Mouse (Mus musculus) embryonic facial prominence, embryonic 12.5 days (tissue): Measurements from ENCODE around the gene Sbno2. TPM values are rescaled to one million over a fixed set of nuclear protein-coding genes. Genes with fewer than 3 reads are reported as not detected.

ENCODE experiments used
- ATAC-seq: fragments of 200-750 bp; cut with Nextera tagmentation; 2 replicates; pipeline ENCODE4 v1.8.0; 2017; ENCODE audit not compliant: insufficient number of reproducible peaks, insufficient read depth, low FRiP score, low TSS enrichment
- H3K27ac ChIP-seq: fragments of 300-500 bp; sonication (generic); 2 replicates; pipeline ENCODE4 v1.5.1; 2016; ENCODE audit warnings: mild to moderate bottlenecking
- H3K27me3 ChIP-seq: fragments of 300-500 bp; sonication (generic); 2 replicates; pipeline ENCODE4 v1.6.1; 2016; ENCODE audit warnings: mild to moderate bottlenecking, moderate library complexity
- H3K36me3 ChIP-seq: fragments of 300-500 bp; sonication (generic); 2 replicates; pipeline ENCODE4 v1.6.1; 2016; ENCODE audit warnings: mild to moderate bottlenecking
- H3K4me1 ChIP-seq: fragments of 300-500 bp; sonication (generic); 2 replicates; pipeline ENCODE4 v1.6.1; 2016
- H3K4me2 ChIP-seq: fragments of 300-500 bp; sonication (generic); replicated peaks from 2 replicates; pipeline ENCODE4 v1.6.1; 2016; ENCODE audit warnings: mild to moderate bottlenecking, moderate library complexity
- H3K4me3 ChIP-seq: fragments of 300-500 bp; sonication (generic); 2 replicates; pipeline ENCODE4 v1.5.1; 2016; ENCODE audit warnings: mild to moderate bottlenecking
- H3K9ac ChIP-seq: fragments of 300-500 bp; sonication (generic); 2 replicates; pipeline ENCODE4 v1.6.1; 2016; ENCODE audit warnings: mild to moderate bottlenecking, moderate library complexity
- H3K9me3 ChIP-seq: fragments of 300-500 bp; sonication (generic); 2 replicates; pipeline ENCODE4 v1.6.1; 2016; ENCODE audit warnings: mild to moderate bottlenecking, moderate library complexity
- WGBS: fragments of 180-500 bp; shearing (Covaris S2); methylation state at CpG from one replicate; pipeline ENCODE4 v1.1.7; 2016; 5-methylcytosine and 5-hydroxymethylcytosine counted together
- polyA plus RNA-seq: library from polyadenylated mRNA; unstranded; fragments of >200 nt; fragmentation: Nextera tagmentation; extraction: Ambion mirVana; gene quantifications from 2 replicates; pipeline ENCODE4 v1.2.1, GENCODE M21; 2016

Gene Sbno2
- polyA plus RNA-seq, 1 experiment from 2014 or later, result 15.2 TPM

DNA sequence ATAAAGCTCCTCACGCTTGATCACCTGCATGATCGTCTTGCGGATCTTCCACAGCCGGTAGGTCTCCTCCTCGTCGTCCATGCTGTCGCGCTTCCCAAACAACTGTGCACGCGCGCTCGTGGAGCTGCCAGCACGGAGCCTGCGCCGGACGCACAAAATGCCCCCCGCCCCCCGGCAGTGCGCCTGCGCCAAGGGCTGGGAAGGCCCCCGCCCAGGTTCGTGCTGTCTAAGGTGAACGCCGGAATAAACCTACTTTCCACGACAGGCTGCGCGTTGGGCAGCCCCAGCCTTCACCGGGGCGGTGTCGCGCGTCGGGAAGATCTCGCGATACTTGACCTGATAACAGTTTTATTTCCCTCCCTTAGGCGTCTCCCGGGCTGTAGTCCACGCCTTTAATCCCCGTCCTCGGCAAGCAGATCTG lies 65.8 kb downstream of the Sbno2 start, which contains the start of gene Polr2e:
Polr2e (minus strand) TSS at position 237 of the 421 bp plus-strand sequence.
- Histone ChIP-seq H3K4me3 (peak within 1 kb of the TSS; percentile 91), H3K4me1 (peaks cover 10% of the 10 kb centered on the region), H3K4me2 (peak within 1 kb of the TSS; percentile 82), H3K27ac (peak within 1 kb of the TSS; percentile 46; the same call in 1 of the 2 replicates), H3K9ac (peak within 1 kb of the TSS; percentile 86), H3K36me3 (peaks cover 38% of the 10 kb centered on the region), H3K27me3 (no peaks in the 10 kb centered on the region), H3K9me3 (no peaks in the 10 kb centered on the region)
- under 1% methylated on average over 40 of the region's 40 CpGs for WGBS
- peak; percentile 93 for ATAC-seq

DNA sequence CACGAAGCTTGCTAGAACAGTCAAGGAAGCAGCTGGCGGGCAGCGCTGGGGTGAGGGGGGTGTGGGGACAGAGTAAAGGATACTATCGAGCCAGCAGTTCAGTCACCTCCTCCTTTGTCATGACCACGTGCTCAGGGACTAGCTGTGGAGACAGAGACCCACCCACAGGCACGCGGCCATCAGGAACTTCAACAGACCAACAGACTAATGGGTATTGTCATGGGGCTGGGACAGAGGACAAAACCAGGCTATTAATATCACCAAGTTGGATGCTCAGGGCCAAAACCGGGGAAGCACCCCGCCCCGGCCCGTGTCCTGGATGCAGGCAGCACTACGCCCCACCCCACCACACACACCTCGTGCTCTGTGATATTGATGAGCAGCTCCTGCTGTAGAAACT lies 68.5 kb downstream of the Sbno2 start:
- peaks cover 42% of the 10 kb centered on the region for H3K36me3 ChIP-seq
- peaks cover 10% of the 10 kb centered on the region for H3K4me1 ChIP-seq
- ATAC-seq, result no peak
- no peaks in the 10 kb centered on the region for H3K9me3 ChIP-seq
- H3K27ac ChIP-seq, result no peak overlapping the region
- H3K9ac ChIP-seq, result no peak overlapping the region
- no peak overlapping the region for H3K4me2 ChIP-seq
- no peaks in the 10 kb centered on the region for H3K27me3 ChIP-seq
- WGBS, result 92% methylated on average over 13 of the region's 13 CpGs
- no peak overlapping the region for H3K4me3 ChIP-seq

DNA sequence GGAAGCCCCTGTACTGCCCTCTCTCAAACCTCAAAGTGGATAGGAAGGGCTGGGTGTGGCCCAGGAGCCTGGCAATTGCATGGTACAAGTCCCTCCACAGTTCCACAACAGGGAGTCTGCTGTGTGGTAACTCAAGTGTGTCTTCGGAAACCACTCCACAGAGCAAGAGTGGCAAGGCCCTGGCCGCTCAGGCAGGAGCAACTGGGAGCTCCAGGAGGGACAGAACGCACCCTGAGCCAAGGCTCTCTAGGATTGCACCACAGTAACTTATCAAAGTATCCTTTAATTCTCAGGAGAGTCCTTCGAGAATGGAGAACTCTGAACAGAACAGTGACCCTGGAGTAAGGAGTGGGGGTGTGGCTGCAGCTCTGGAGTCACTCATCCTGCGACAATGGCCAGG lies 69.7 kb downstream of the Sbno2 start:
- no peaks in the 10 kb centered on the region for H3K27me3 ChIP-seq
- 0 out of 2 replicates have a peak overlapping the region, but pooled peaks have one; percentile 30 for H3K27ac ChIP-seq
- H3K4me1 ChIP-seq, result peaks cover 10% of the 10 kb centered on the region
- H3K36me3 ChIP-seq, result peaks cover 42% of the 10 kb centered on the region
- no peak overlapping the region for H3K4me3 ChIP-seq
- H3K9me3 ChIP-seq, result no peaks in the 10 kb centered on the region
- 0 out of 2 replicates have a peak overlapping the region, but pooled peaks have one; percentile 7 for H3K9ac ChIP-seq
- 94% methylated on average over 5 of the region's 5 CpGs for WGBS
- ATAC-seq, result no peak
- H3K4me2 ChIP-seq, result no peak overlapping the region

DNA sequence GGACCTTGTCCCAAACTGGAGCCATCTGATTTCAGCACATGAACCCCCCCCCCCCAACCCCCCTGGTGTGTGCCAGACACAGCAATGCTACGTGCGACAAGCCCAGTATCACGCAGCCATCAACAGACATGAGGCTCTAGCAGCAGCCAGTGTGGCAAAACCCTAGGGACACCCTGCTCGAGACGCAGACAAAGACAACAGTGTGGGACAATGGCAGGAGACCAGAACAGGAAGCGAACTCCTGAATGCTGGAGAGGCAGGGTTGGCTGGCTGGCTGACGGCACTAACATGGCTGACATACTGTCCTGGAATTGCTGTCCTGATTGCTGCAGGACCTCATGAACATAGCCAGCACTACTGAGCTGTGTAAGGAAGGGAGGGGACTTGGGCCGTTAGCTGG lies 70.2 kb downstream of the Sbno2 start:
- Histone ChIP-seq H3K9me3 (no peaks in the 10 kb centered on the region), H3K9ac (no peak overlapping the region), H3K4me2 (no peak overlapping the region), H3K27me3 (no peaks in the 10 kb centered on the region), H3K27ac (peak overlapping the region; percentile 36; the same call in 1 of the 2 replicates), H3K36me3 (peaks cover 42% of the 10 kb centered on the region), H3K4me1 (peaks cover 10% of the 10 kb centered on the region), H3K4me3 (no peak overlapping the region)
- WGBS, result 81% methylated on average over 8 of the region's 8 CpGs
- ATAC-seq, result no peak

DNA sequence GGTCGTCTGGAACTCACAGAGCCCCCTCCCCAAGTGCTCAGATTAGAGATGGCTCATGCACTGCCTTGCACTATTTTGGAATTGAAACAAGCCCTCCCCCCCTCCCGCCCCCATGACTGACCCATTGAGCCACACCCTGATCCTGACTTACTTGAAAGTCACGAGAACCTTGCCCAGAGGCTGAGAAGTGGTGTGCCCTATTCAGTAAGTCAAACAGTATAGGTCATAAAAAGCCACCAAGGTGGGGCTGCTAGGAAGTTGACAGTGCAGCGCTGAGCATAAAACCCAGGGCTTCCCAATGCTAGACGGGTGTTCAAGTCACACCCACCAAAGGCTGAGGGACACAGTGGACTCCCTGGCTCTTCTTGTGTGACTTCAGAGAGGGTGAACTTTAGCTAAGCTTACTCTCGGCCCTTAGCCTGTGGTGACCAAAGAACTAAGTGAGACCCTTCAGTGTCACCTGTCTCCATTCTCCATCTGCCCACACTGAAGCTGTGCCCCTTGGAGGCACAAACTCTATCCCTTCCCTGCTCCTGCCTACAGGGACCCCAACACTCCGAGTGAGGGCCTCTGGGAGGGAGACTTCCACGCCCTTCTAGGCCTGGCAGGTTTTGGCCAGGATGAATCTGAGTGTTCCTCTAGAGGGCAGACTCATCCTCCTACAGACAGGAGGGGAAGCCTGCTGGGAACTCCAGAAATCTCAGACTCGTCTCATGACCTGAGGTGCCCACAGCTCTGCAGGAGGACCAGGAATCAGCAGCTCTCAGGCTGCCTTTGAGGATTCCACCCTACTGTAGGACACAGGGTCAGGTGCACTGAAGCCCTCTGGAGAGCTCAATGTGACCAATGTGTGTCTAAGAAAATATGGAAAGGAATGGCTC lies 71.6 kb downstream of the Sbno2 start:
- Histone ChIP-seq H3K9me3 (no peaks in the 10 kb centered on the region), H3K4me3 (no peak overlapping the region), H3K4me2 (no peak overlapping the region), H3K27ac (no peak overlapping the region), H3K36me3 (peaks cover 42% of the 10 kb centered on the region), H3K9ac (no peak overlapping the region), H3K27me3 (no peaks in the 10 kb centered on the region), H3K4me1 (peaks cover 10% of the 10 kb centered on the region)
- no peak for ATAC-seq
- WGBS, result 43% methylated on average over 9 of the region's 9 CpGs

DNA sequence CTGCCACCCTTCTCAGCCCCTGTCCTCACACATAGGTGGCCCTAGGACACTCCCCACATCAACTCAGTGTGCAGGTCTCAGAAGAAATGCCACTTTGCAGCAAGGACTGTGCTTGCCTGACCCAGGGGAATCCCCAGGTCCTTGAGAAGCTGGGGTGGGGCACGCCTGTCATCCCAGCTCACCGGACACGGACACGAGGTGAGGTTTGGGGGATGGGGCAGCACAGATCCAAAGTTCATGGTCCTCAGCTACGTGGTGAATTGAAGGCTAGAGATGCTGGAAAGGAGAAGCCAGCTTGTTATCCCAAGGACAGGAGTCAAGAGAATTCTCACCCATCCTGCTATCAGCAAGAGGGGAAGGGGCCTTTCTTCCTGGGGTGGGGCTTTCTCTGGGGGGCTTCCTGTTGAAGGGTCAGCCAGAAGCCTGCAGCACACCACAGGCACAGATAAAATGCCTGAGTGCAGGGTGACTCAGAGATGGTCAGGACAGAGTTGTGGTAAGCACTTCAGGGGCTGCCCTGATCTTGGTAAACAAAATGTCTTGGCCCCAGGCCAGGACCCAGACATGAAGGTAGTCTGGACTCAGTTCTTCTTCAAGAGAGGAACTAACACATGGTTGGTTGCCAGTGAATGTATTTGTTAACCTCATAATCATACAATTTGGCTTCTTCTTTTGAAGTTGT lies 72.4 kb downstream of the Sbno2 start:
- H3K4me2 ChIP-seq, result no peak overlapping the region
- no peak for ATAC-seq
- no peaks in the 10 kb centered on the region for H3K27me3 ChIP-seq
- no peaks in the 10 kb centered on the region for H3K9me3 ChIP-seq
- peaks cover 37% of the 10 kb centered on the region for H3K36me3 ChIP-seq
- WGBS, result 65% methylated on average over 5 of the region's 5 CpGs
- peaks cover 2% of the 10 kb centered on the region for H3K4me1 ChIP-seq
- no peak overlapping the region for H3K4me3 ChIP-seq
- H3K27ac ChIP-seq, result peak overlapping the region; percentile 14; the same call in 1 of the 2 replicates
- no peak overlapping the region for H3K9ac ChIP-seq

DNA sequence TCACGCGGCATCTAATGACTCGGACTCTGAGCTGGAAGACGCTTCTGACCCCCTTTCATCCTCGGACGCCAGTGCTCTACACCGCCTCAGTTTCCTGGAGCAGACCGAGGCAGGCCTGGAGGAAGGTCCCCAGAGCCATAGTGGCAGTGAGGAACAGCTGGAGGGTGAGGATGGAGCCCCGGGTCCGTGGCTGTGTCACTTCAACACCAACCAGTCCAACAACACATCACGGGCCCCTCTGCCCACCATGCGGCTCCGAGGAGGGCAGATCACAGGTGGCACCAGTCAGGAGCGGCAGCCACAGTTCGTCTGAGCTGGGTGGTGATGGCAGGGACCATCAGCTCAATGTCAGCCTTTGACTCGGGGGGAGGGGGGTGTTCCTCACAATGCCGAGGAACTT lies 74.6 kb downstream of the Sbno2 start:
- no peaks in the 10 kb centered on the region for H3K27me3 ChIP-seq
- H3K9ac ChIP-seq, result no peak overlapping the region
- H3K4me3 ChIP-seq, result no peak overlapping the region
- H3K9me3 ChIP-seq, result no peaks in the 10 kb centered on the region
- H3K36me3 ChIP-seq, result peaks cover 15% of the 10 kb centered on the region
- no peak overlapping the region for H3K4me2 ChIP-seq
- ATAC-seq, result no peak
- no peaks in the 10 kb centered on the region for H3K4me1 ChIP-seq
- no peak overlapping the region for H3K27ac ChIP-seq
- 85% methylated on average over 17 of the region's 17 CpGs for WGBS

DNA sequence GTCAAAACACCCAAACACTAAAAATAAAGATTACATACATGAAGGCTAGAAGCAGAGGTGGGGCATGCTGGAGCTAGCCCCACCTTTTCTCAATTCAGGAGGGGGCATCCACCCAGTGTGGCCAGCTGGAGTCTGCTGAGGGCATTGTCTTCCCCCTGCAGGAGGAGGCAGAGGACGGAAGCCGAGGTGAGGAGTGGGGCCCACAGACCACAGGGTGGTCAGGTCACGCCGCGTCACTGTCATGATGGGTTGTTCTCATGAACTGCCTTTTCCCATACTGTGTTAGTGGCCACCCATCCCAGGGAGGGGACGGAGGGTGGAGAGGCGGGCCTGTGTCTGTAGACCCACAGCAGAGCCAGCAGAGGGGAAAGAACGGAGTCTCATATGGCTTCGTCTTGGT lies 75.2 kb downstream of the Sbno2 start:
- Histone ChIP-seq H3K27ac (no peak overlapping the region), H3K4me3 (no peak overlapping the region), H3K4me2 (no peak overlapping the region), H3K4me1 (no peaks in the 10 kb centered on the region), H3K9ac (no peak overlapping the region), H3K9me3 (no peaks in the 10 kb centered on the region), H3K27me3 (no peaks in the 10 kb centered on the region), H3K36me3 (peaks cover 10% of the 10 kb centered on the region)
- no peak for ATAC-seq
- 88% methylated on average over 9 of the region's 9 CpGs for WGBS

DNA sequence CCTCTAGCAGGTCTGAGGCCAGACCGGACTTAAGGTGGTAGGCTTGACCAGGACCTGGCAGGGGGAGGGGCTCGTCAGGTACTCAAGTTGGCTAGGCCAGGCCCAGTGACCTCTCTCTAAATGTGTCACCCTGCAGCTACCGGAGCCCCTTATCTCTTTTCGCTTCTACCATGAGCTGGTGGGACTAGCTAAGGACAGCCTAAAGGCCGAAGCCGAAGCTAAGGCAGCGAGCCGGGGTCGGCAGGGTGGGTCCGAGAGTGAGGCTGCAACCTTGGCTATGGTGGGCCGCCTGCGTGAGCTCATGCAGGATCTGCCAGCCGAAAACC lies 76.9 kb downstream of the Sbno2 start:
- Histone ChIP-seq H3K4me3 (no peak overlapping the region), H3K9ac (no peak overlapping the region), H3K4me1 (no peaks in the 10 kb centered on the region), H3K4me2 (no peak overlapping the region), H3K9me3 (no peaks in the 10 kb centered on the region), H3K36me3 (no peaks in the 10 kb centered on the region), H3K27me3 (no peaks in the 10 kb centered on the region), H3K27ac (no peak overlapping the region)
- ATAC-seq, result no peak
- 93% methylated on average over 13 of the region's 13 CpGs for WGBS

DNA sequence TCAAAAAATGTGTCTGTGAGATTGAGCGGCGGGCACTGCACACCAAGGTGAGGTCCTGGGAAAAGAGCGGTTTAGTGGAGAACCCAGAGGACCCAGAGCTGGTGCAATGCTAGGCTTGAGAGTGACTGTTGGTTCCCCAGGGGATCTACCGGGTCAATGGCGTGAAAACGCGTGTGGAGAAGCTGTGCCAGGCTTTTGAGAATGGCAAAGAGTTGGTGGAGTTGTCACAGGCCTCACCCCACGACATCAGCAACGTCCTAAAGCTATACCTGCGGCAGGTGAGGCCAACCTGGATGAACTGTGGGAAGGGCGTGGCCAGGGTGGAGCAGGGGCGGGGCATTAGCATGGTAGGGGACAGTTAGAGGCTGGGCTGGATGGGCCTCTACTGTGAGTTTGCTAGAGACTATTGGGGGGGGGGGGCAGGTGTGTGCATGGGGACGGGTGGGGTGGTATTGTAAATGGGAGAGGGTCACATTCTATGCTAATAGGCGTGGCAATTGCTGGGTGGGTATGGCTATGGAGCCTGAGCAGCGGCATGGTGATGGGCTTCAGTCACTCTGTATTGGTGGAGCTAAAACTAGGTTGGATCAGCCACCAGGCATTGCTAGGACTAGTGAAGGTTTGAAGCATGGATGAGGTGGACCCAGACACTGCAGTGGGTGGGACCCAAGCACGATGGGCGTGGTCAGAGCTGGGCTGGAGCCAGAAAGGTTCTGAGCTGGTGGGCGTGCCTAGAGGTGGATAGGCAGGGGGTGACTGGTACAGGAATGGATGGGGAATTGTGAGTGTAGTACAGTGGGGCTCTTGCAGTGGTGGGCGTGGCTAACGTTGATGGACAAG lies 77.5 kb downstream of the Sbno2 start:
- H3K9me3 ChIP-seq, result no peaks in the 10 kb centered on the region
- H3K4me3 ChIP-seq, result no peak overlapping the region
- ATAC-seq, result peak; percentile 32; the same call in 1 of the 2 replicates
- no peaks in the 10 kb centered on the region for H3K4me1 ChIP-seq
- no peak overlapping the region for H3K9ac ChIP-seq
- WGBS, result 70% methylated on average over 20 of the region's 20 CpGs
- H3K27ac ChIP-seq, result no peak overlapping the region
- no peaks in the 10 kb centered on the region for H3K36me3 ChIP-seq
- H3K4me2 ChIP-seq, result no peak overlapping the region
- H3K27me3 ChIP-seq, result no peaks in the 10 kb centered on the region

DNA sequence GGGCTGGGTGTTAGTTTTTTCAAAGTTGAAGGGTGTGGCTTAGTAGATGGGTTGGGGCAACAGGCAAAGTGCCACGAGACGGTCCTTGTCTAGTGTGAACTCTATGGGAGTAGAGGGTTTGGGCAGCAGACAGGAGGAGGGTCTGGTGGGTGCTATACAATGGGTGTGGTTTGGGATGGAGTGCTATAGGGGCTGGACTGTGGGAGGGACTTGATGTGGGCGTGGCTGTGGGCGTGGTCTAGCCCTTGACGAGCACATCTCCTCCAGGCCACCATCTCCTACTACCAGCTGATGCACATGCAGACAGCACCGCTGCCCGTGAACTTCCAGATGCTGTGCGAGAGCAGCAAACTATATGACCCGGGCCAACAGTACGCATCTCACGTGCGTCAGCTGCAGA lies 79.5 kb downstream of the Sbno2 start:
- Histone ChIP-seq H3K4me3 (no peak overlapping the region), H3K4me1 (no peaks in the 10 kb centered on the region), H3K9me3 (no peaks in the 10 kb centered on the region), H3K4me2 (no peak overlapping the region), H3K9ac (no peak overlapping the region; the same call in 1 of the 2 replicates), H3K36me3 (no peaks in the 10 kb centered on the region), H3K27ac (no peak overlapping the region), H3K27me3 (no peaks in the 10 kb centered on the region)
- no peak for ATAC-seq
- 62% methylated on average over 12 of the region's 12 CpGs for WGBS
